Mouse (Mus musculus): Measurements from ENCODE around the gene Zdhhc23. TPM values are rescaled to one million over a fixed set of nuclear protein-coding genes. Genes with fewer than 3 reads are reported as not detected.

The Zdhhc23 gene
- total RNA-seq, 2 experiments from 2014 or later = 0.56 to 1.0 TPM

- no peak for DNase-seq
These were observed 9.2 kb downstream of the Zdhhc23 start for GRCm38 (mm10) chr16:43970426-43970825.

- DNase-seq = no peak
These were observed 13.7 kb downstream of the Zdhhc23 start for GRCm38 (mm10) chr16:43965781-43966389.

- no peak for DNase-seq
These were observed 15.8 kb downstream of the Zdhhc23 start for GRCm38 (mm10) chr16:43963780-43964179.

- no peak for DNase-seq
These were observed 16.3 kb downstream of the Zdhhc23 start for GRCm38 (mm10) chr16:43963291-43963690.

- DNase-seq = no peak
These were observed 21.6 kb downstream of the Zdhhc23 start for GRCm38 (mm10) chr16:43958038-43958437.

GRCm38 (mm10) chr16:43954913-43955312, 24.7 kb downstream of the Zdhhc23 start:
- no peak for DNase-seq

GRCm38 (mm10) chr16:43951591-43951990, 28.0 kb downstream of the Zdhhc23 start:
- DNase-seq = peak in 1 of 2 experiments; percentile 6

GRCm38 (mm10) chr16:43945869-43946268, 33.7 kb downstream of the Zdhhc23 start:
- no peak for DNase-seq

GRCm38 (mm10) chr16:43945351-43945750, 34.2 kb downstream of the Zdhhc23 start:
- no peak for DNase-seq

GRCm38 (mm10) chr16:43940846-43941245, 38.7 kb downstream of the Zdhhc23 start:
- no peak for DNase-seq

- DNase-seq = no peak
These were observed 43.7 kb downstream of the Zdhhc23 start for GRCm38 (mm10) chr16:43935892-43936291.

- peak; percentile 8 to 12 for DNase-seq
These were observed 44.2 kb downstream of the Zdhhc23 start for GRCm38 (mm10) chr16:43935367-43935766.

- no peak for DNase-seq
These were observed 44.7 kb downstream of the Zdhhc23 start for GRCm38 (mm10) chr16:43934856-43935255.

GRCm38 (mm10) chr16:43933041-43933440, 46.5 kb downstream of the Zdhhc23 start:
- DNase-seq = no peak

GRCm38 (mm10) chr16:43932319-43932718, 47.3 kb downstream of the Zdhhc23 start:
- DNase-seq = no peak

- DNase-seq = no peak
These were observed 48.1 kb downstream of the Zdhhc23 start for GRCm38 (mm10) chr16:43931502-43931901.

GRCm38 (mm10) chr16:43930577-43930976, 49.0 kb downstream of the Zdhhc23 start:
- DNase-seq = no peak

GRCm38 (mm10) chr16:43926341-43926859, 53.2 kb downstream of the Zdhhc23 start, which contains the start of gene Qtrt2:
Gene Qtrt2 (minus strand): TSS chr16:43926809.
- no peak for DNase-seq

GRCm38 (mm10) chr16:43925846-43926245, 53.7 kb downstream of the Zdhhc23 start:
- no peak for DNase-seq

GRCm38 (mm10) chr16:43925001-43925558, 54.5 kb downstream of the Zdhhc23 start:
- DNase-seq = no peak

- DNase-seq = no peak
These were observed 57.0 kb downstream of the Zdhhc23 start for GRCm38 (mm10) chr16:43922630-43923029.

GRCm38 (mm10) chr16:43922024-43922423, 57.6 kb downstream of the Zdhhc23 start:
- DNase-seq = no peak

- DNase-seq = no peak
These were observed 60.7 kb downstream of the Zdhhc23 start for GRCm38 (mm10) chr16:43918867-43919266.
